Mouse (Mus musculus): Measurements from ENCODE around the gene Cpne4.

GRCm38 (mm10) chr9:104687051-104687450, 140.0 kb downstream of the Cpne4 start:
- TF ChIP-seq POLR2A (IDR thresholded peaks at IDR 0.05; ENCODE audit: extremely low read depth, insufficient read depth, low read length) = no peak
- no peak for TF ChIP-seq CTCF (IDR thresholded peaks at IDR 0.05; ENCODE audit: low read depth, low read length)
